ENCODE assay signal across 8 mouse cellular contexts in genomic region chr11:62458276-62458724, GRCm38 (mm10). TPM values are rescaled to one million over a fixed set of nuclear protein-coding genes. Genes with fewer than 3 reads are reported as not detected.
A peak's percentile ranks its signal among the peaks of the same experiment; 100 is the strongest.
DNase-seq lines count a peak whose midpoint lies in the region; ATAC-seq lines count a peak whose summit lies in the region.

Gene Pigl, plus strand, starts transcription at chr11:62458460.
Gene Ncor1, minus strand, starts transcription at chr11:62458541.

- H3K36me3 ChIP-seq in hindbrain, embryonic 15.5 days: no peaks in the 10 kb centered on the region

- no peaks in the 10 kb centered on the region for H3K9me3 ChIP-seq in hindbrain, embryonic 15.5 days

- peak; percentile 75 for DNase-seq in T-cell, adult 2 months (ENCODE audit: low spot score)
- DNase-seq in cerebellum, postnatal 25 days: peak; percentile 88 to 91
- peak; percentile 85 to 90 for DNase-seq in frontal cortex, postnatal 36 days (ENCODE audit: low spot score in 2 of 2)
- peak; percentile 69 for DNase-seq in left cerebral cortex, adult 11 months (ENCODE audit: low spot score)
- peak; percentile 87 for DNase-seq in lung, postnatal 36 days
- peak; percentile 81 for DNase-seq in retina, embryonic 14.5 days (ENCODE audit: low spot score)
- peak; percentile 78 to 84 for DNase-seq in thymus, postnatal 36 days

- H3K4me3 ChIP-seq in hindbrain, embryonic 15.5 days: peak within 1 kb of the TSS; percentile 57

- H3K27me3 ChIP-seq in hindbrain, embryonic 15.5 days: no peaks in the 10 kb centered on the region

- WGBS in hindbrain, embryonic 15.5 days: 0% methylated on average over 33 of the region's 33 CpGs

- H3K4me1 ChIP-seq in hindbrain, embryonic 15.5 days (replicated peaks): peaks cover 24% of the 10 kb centered on the region

- H3K4me2 ChIP-seq in hindbrain, embryonic 15.5 days: peak within 1 kb of the TSS; percentile 83

- ATAC-seq in hindbrain, embryonic 15.5 days (ENCODE audit: low FRiP score, low read depth): peak; percentile 69

- H3K27ac ChIP-seq in hindbrain, embryonic 15.5 days (replicated peaks): peak within 1 kb of the TSS; percentile 95

- H3K9ac ChIP-seq in hindbrain, embryonic 15.5 days: peak within 1 kb of the TSS; percentile 93

RNA-seq across cellular contexts. Expression of gene Pigl, which starts in this region (rescaled TPM):
- 9.7 and 11.0 TPM in 2 replicates for polyA plus RNA-seq in hindbrain, embryonic 15.5 days (2015; fragmentation: Nextera tagmentation; extraction: Ambion mirVana)

RNA-seq across cellular contexts. Expression of gene Ncor1, which starts in this region (rescaled TPM):
- 177 and 180 TPM in 2 replicates for polyA plus RNA-seq in hindbrain, embryonic 15.5 days (2015; fragmentation: Nextera tagmentation; extraction: Ambion mirVana)

Comparison
In these comparisons a context has a peak if more than half of its experiments do, and no peak if none do; other contexts are left out.
1. Peak in every context shown above with its lines: DNase-seq, ATAC-seq, H3K4me3 ChIP-seq and H3K27ac ChIP-seq.